ENCODE assay signal across 8 mouse cellular contexts in the genomic region with DNA sequence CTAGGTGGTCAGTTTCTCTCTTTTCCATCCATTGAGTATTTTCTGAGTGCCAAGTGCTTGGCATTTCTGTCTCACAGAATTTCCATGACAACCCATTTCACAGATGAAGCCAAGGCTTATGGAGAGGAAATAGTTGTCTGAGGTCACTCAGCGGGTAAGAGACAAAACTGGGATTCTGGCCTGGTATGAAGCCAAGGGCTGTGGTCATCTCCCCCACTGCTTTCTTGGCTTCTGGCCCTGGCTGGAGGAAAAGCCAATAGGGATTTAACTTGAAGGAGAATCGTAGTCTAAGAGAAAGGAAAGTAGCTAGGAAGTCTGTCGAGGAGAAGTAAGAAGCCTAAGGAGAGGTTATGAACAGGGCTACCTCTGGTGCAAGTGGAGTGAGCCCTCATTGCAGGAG.
DNase-seq lines count a peak whose midpoint lies in the region; ATAC-seq and TF ChIP-seq lines count a peak whose summit lies in the region.

No protein-coding gene starts in this region.

- H3K9ac ChIP-seq in hindbrain, embryonic 15.5 days = no peak overlapping the region
- H3K9ac ChIP-seq in hindbrain, embryonic 11.5 days (ENCODE audit: low read depth, low read length) = no peak overlapping the region
- H3K9ac ChIP-seq in heart, adult 2 months (ENCODE audit: low read depth, low read length) = no peak overlapping the region
- H3K9ac ChIP-seq in kidney, embryonic 16.5 days (replicated peaks; ENCODE audit: low read length) = no peak overlapping the region
- no peak overlapping the region for H3K9ac ChIP-seq in stomach, embryonic 15.5 days

- peaks cover 34% of the 10 kb centered on the region for H3K4me1 ChIP-seq in hindbrain, embryonic 15.5 days (replicated peaks)
- no peaks in the 10 kb centered on the region; the same call in 1 of the 2 replicates for H3K4me1 ChIP-seq in hindbrain, embryonic 11.5 days (replicated peaks; ENCODE audit: control insufficient read depth, insufficient read depth, low read length)
- H3K4me1 ChIP-seq in heart, adult 2 months (ENCODE audit: control insufficient read depth, insufficient read depth, low read length) = peaks cover 11% of the 10 kb centered on the region
- peaks cover 32% of the 10 kb centered on the region for H3K4me1 ChIP-seq in kidney, embryonic 16.5 days (ENCODE audit: insufficient read depth, low read length)
- H3K4me1 ChIP-seq in stomach, embryonic 15.5 days = 0 out of 2 replicates have a peak, but pooled peaks cover 10% of the 10 kb centered on the region

- no peak for TF ChIP-seq EP300 in heart, adult 2 months (IDR thresholded peaks at IDR 0.05; ENCODE audit: insufficient read depth, low read depth, low read length)

- 63% methylated on average over 3 of the region's 3 CpGs for WGBS in hindbrain, embryonic 15.5 days
- WGBS in hindbrain, embryonic 11.5 days = 90% methylated on average over 3 of the region's 3 CpGs
- WGBS in heart, adult 2 months = 36% methylated on average over 3 of the region's 3 CpGs
- 57% methylated on average over 3 of the region's 3 CpGs for whole genome bisulfite sequencing in kidney, embryonic 16.5 days
- 35% methylated on average over 3 of the region's 3 CpGs for WGBS in stomach, embryonic 15.5 days

- TF ChIP-seq POLR2A in brain, embryonic 14.5 days (IDR thresholded peaks at IDR 0.05; ENCODE audit: borderline replicate concordance, extremely low read depth, insufficient read depth, insufficient read length, poor library complexity, severe bottlenecking) = no peak
- TF ChIP-seq POLR2A in heart, adult 2 months (IDR thresholded peaks at IDR 0.05; ENCODE audit: insufficient read depth, low read depth, low read length) = no peak

- intact Hi-C loops in heart, adult 2 months (cut with DNase I) = no loop called here

- no peak overlapping the region for H3K4me3 ChIP-seq in hindbrain, embryonic 15.5 days
- no peak overlapping the region for H3K4me3 ChIP-seq in hindbrain, embryonic 11.5 days (ENCODE audit: low read depth, low read length)
- no peak overlapping the region for H3K4me3 ChIP-seq in heart, adult 2 months
- H3K4me3 ChIP-seq in kidney, embryonic 16.5 days (ENCODE audit: low read length) = no peak overlapping the region
- H3K4me3 ChIP-seq in stomach, embryonic 15.5 days (replicated peaks) = no peak overlapping the region

- no peaks in the 10 kb centered on the region for H3K36me3 ChIP-seq in hindbrain, embryonic 15.5 days
- H3K36me3 ChIP-seq in hindbrain, embryonic 11.5 days (ENCODE audit: control insufficient read depth, insufficient read depth, low read length) = no peaks in the 10 kb centered on the region
- peaks cover 2% of the 10 kb centered on the region; the same call in 1 of the 2 replicates for H3K36me3 ChIP-seq in heart, adult 2 months (ENCODE audit: control insufficient read depth, insufficient read depth, low read length)
- no peaks in the 10 kb centered on the region for H3K36me3 ChIP-seq in kidney, embryonic 16.5 days (ENCODE audit: insufficient read depth, low read length)
- H3K36me3 ChIP-seq in stomach, embryonic 15.5 days = no peaks in the 10 kb centered on the region

- DNase-seq in hindbrain, embryonic 11.5 days (ENCODE audit: low spot score) = no peak
- DNase-seq in brain, embryonic 14.5 days (ENCODE audit: low read depth) = peak; percentile 33
- DNase-seq in heart, adult 2 months = peak; percentile 66 to 76
- DNase-seq in retina, postnatal 1 day = no peak
- no peak for DNase-seq in frontal cortex, postnatal 14 days (ENCODE audit: low spot score in 2 of 2)

- no peaks in the 10 kb centered on the region for H3K27me3 ChIP-seq in hindbrain, embryonic 15.5 days
- H3K27me3 ChIP-seq in hindbrain, embryonic 11.5 days (ENCODE audit: control insufficient read depth, insufficient read depth, low read length) = no peaks in the 10 kb centered on the region
- H3K27me3 ChIP-seq in heart, adult 2 months (ENCODE audit: control insufficient read depth, insufficient read depth, low read length) = no peaks in the 10 kb centered on the region
- no peaks in the 10 kb centered on the region for H3K27me3 ChIP-seq in kidney, embryonic 16.5 days (ENCODE audit: insufficient read depth, low read length)
- no peaks in the 10 kb centered on the region for H3K27me3 ChIP-seq in stomach, embryonic 15.5 days (replicated peaks)

- H3K79me2 ChIP-seq in heart, adult 2 months (replicated peaks; ENCODE audit: control insufficient read depth, insufficient read depth, low read length) = peaks cover 2% of the 10 kb centered on the region; the same call in 1 of the 2 replicates

- H3K9me3 ChIP-seq in hindbrain, embryonic 15.5 days = no peaks in the 10 kb centered on the region
- H3K9me3 ChIP-seq in hindbrain, embryonic 11.5 days (ENCODE audit: control insufficient read depth, low read length) = no peaks in the 10 kb centered on the region
- H3K9me3 ChIP-seq in kidney, embryonic 16.5 days (ENCODE audit: low read length) = no peaks in the 10 kb centered on the region
- no peaks in the 10 kb centered on the region for H3K9me3 ChIP-seq in stomach, embryonic 15.5 days

- H3K27ac ChIP-seq in hindbrain, embryonic 15.5 days (replicated peaks) = peak overlapping the region; percentile 41; the same call in 1 of the 2 replicates
- no peak overlapping the region for H3K27ac ChIP-seq in hindbrain, embryonic 11.5 days (ENCODE audit: low read depth, low read length)
- H3K27ac ChIP-seq in heart, adult 2 months = peak overlapping the region; percentile 68
- H3K27ac ChIP-seq in kidney, embryonic 16.5 days (ENCODE audit: low read length) = peak overlapping the region; percentile 69
- peak overlapping the region; percentile 56; the same call in 1 of the 2 replicates for H3K27ac ChIP-seq in stomach, embryonic 15.5 days

- H3K4me2 ChIP-seq in hindbrain, embryonic 15.5 days = peak overlapping the region; percentile 30; the same call in 1 of the 2 replicates
- H3K4me2 ChIP-seq in hindbrain, embryonic 11.5 days (replicated peaks; ENCODE audit: low read depth, low read length) = no peak overlapping the region
- peak overlapping the region; percentile 25; the same call in 1 of the 2 replicates for H3K4me2 ChIP-seq in kidney, embryonic 16.5 days (replicated peaks; ENCODE audit: low read depth, low read length)
- H3K4me2 ChIP-seq in stomach, embryonic 15.5 days = peak overlapping the region; percentile 2; the same call in 1 of the 2 replicates

- TF ChIP-seq CTCF in brain, embryonic 14.5 days (IDR thresholded peaks at IDR 0.05; ENCODE audit: borderline replicate concordance, extremely low read depth, insufficient read depth, insufficient read length) = no peak
- TF ChIP-seq CTCF in heart, adult 2 months (IDR thresholded peaks at IDR 0.05) = no peak

- ATAC-seq in hindbrain, embryonic 15.5 days (ENCODE audit: low FRiP score, low read depth) = no peak
- no peak for ATAC-seq in hindbrain, embryonic 11.5 days (ENCODE audit: low FRiP score)
- no peak; the same call in 1 of the 2 replicates for ATAC-seq in kidney, embryonic 16.5 days (ENCODE audit: low FRiP score, low TSS enrichment)
- no peak for ATAC-seq in stomach, embryonic 15.5 days (ENCODE audit: insufficient read depth, low FRiP score, low read depth)

Comparison
In these comparisons a context has a peak if more than half of its experiments do, and no peak if none do; other contexts are left out.
1. DNase-seq: peak in brain, embryonic 14.5 days (single experiment) and heart, adult 2 months (2 of 2); none in hindbrain, embryonic 11.5 days (single experiment), retina, postnatal 1 day (single experiment) and frontal cortex, postnatal 14 days (0 of 2).